Mouse (Mus musculus) kidney, adult 9 months (tissue): Measurements from ENCODE around the gene Slc1a4.
A peak's percentile ranks its signal among the peaks of the same experiment; 100 is the strongest.

Experiments used
- DNase-seq: peaks from one replicate; pipeline ENCODE4 v3.0.0; 2022

Slc1a4 gene

GRCm38 (mm10) chr11:20332561-20333514 lies at the start of gene Slc1a4:
Gene Slc1a4, minus strand, starts transcription at chr11:20332713.
- DNase-seq: peak; percentile 96

GRCm38 (mm10) chr11:20380106-20380505 lies 47.6 kb upstream of the Slc1a4 start:
- no peak for DNase-seq

- DNase-seq: no peak
These were observed 44.1 kb upstream of the Slc1a4 start for GRCm38 (mm10) chr11:20376642-20377041.

- DNase-seq: no peak
These were observed 40.2 kb upstream of the Slc1a4 start for GRCm38 (mm10) chr11:20372616-20373211.

- no peak for DNase-seq
These were observed 38.0 kb upstream of the Slc1a4 start for GRCm38 (mm10) chr11:20370486-20370885.

GRCm38 (mm10) chr11:20366456-20366855 lies 33.9 kb upstream of the Slc1a4 start:
- DNase-seq: peak; percentile 51

GRCm38 (mm10) chr11:20361354-20361753 lies 28.8 kb upstream of the Slc1a4 start:
- no peak for DNase-seq

- no peak for DNase-seq
These were observed 25.4 kb upstream of the Slc1a4 start for GRCm38 (mm10) chr11:20357684-20358447.

GRCm38 (mm10) chr11:20348466-20348865 lies 16.0 kb upstream of the Slc1a4 start:
- no peak for DNase-seq

GRCm38 (mm10) chr11:20347548-20347947 lies 15.0 kb upstream of the Slc1a4 start:
- DNase-seq: peak; percentile 89

- no peak for DNase-seq
These were observed 13.9 kb upstream of the Slc1a4 start for GRCm38 (mm10) chr11:20346369-20346768.

- no peak for DNase-seq
These were observed 11.4 kb upstream of the Slc1a4 start for GRCm38 (mm10) chr11:20343952-20344351.

- no peak for DNase-seq
These were observed 9.1 kb upstream of the Slc1a4 start for GRCm38 (mm10) chr11:20341598-20341997.

GRCm38 (mm10) chr11:20338703-20339102 lies 6.2 kb upstream of the Slc1a4 start:
- DNase-seq: no peak

- no peak for DNase-seq
These were observed 1.8 kb upstream of the Slc1a4 start for GRCm38 (mm10) chr11:20334301-20334700.

GRCm38 (mm10) chr11:20331690-20332537 lies 599 bp downstream of the Slc1a4 start:
- DNase-seq: peak; percentile 30

- peak; percentile 50 for DNase-seq
These were observed 1.4 kb downstream of the Slc1a4 start for GRCm38 (mm10) chr11:20331027-20331689.

GRCm38 (mm10) chr11:20329711-20330110 lies 2.8 kb downstream of the Slc1a4 start:
- no peak for DNase-seq

GRCm38 (mm10) chr11:20328771-20329170 lies 3.7 kb downstream of the Slc1a4 start:
- DNase-seq: no peak

GRCm38 (mm10) chr11:20326328-20326995 lies 6.1 kb downstream of the Slc1a4 start:
- DNase-seq: no peak

GRCm38 (mm10) chr11:20325073-20325694 lies 7.3 kb downstream of the Slc1a4 start:
- DNase-seq: no peak
